9 mouse cellular contexts compared by ENCODE assay signal in the genomic region with DNA sequence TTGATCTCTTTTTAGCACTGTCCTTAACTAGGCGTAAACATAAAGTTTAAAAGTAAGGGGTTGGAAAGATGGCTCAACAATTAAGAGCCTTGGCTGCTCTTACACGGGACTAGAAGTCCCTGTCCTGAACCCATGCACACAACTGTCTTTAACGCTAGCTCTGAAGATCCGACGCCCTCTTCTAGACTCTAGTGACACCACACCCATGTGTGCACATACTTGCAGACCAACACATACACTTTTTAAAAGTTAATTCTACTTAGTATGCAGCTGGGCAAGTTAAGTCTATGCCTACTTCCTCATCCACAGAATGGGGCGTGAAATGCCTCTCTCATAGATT. TPM values are rescaled to one million over a fixed set of nuclear protein-coding genes. Genes with fewer than 3 reads are reported as not detected.
A peak's percentile ranks its signal among the peaks of the same experiment; 100 is the strongest.
DNase-seq lines count a peak whose midpoint lies in the region; ATAC-seq lines count a peak whose summit lies in the region.
"Had no signal": no experiment of that assay in that cellular context is flagged by ENCODE, and none has a peak within 500 bp of the region (broad histone marks: within the 10 kb centered on the region; RNA-seq: fewer than 3 reads in every experiment).

No protein-coding gene starts in this region.

- no peak for DNase-seq in forebrain, embryonic 10.5 days (ENCODE audit: extremely low spot score, low spot score)
- no peak for DNase-seq in liver, embryonic 11.5 days (ENCODE audit: low spot score)
- no peak for DNase-seq in cerebellum, adult 11 months
- DNase-seq in cerebellum, postnatal 14 days = no peak

- no peaks in the 10 kb centered on the region; the same call in 1 of the 2 replicates for H3K27me3 ChIP-seq in forebrain, embryonic 10.5 days (ENCODE audit: poor library complexity, severe bottlenecking)
- no peaks in the 10 kb centered on the region; the same call in 1 of the 2 replicates for H3K27me3 ChIP-seq in forebrain, embryonic 16.5 days (replicated peaks; ENCODE audit: control insufficient read depth, insufficient read depth, low read length)
- peaks cover 84% of the 10 kb centered on the region for H3K27me3 ChIP-seq in liver, embryonic 12.5 days (replicated peaks)
- H3K27me3 ChIP-seq in liver, embryonic 11.5 days (replicated peaks; ENCODE audit: control insufficient read depth, insufficient read depth, low read length) = peaks cover 25% of the 10 kb centered on the region
- H3K27me3 ChIP-seq in hindbrain, embryonic 16.5 days (replicated peaks; ENCODE audit: control insufficient read depth, insufficient read depth, low read length) = no peaks in the 10 kb centered on the region
- H3K27me3 ChIP-seq in neural tube, embryonic 13.5 days = no peaks in the 10 kb centered on the region
- H3K27me3 ChIP-seq: Patski had no signal

- H3K36me3 ChIP-seq in forebrain, embryonic 10.5 days (replicated peaks) = peaks cover 2% of the 10 kb centered on the region
- H3K36me3 ChIP-seq in forebrain, embryonic 16.5 days (ENCODE audit: control insufficient read depth, insufficient read depth) = no peaks in the 10 kb centered on the region; the same call in 1 of the 2 replicates
- H3K36me3 ChIP-seq in liver, embryonic 12.5 days = no peaks in the 10 kb centered on the region
- no peaks in the 10 kb centered on the region for H3K36me3 ChIP-seq in liver, embryonic 11.5 days (ENCODE audit: control insufficient read depth, insufficient read depth, low read length)
- H3K36me3 ChIP-seq in hindbrain, embryonic 16.5 days (ENCODE audit: control insufficient read depth, insufficient read depth, low read length) = no peaks in the 10 kb centered on the region
- peaks cover 2% of the 10 kb centered on the region for H3K36me3 ChIP-seq in neural tube, embryonic 13.5 days

- no peak overlapping the region for H3K4me2 ChIP-seq in forebrain, embryonic 16.5 days (ENCODE audit: low read length)
- H3K4me2 ChIP-seq in liver, embryonic 12.5 days = peak overlapping the region; percentile 89
- no peak overlapping the region for H3K4me2 ChIP-seq in liver, embryonic 11.5 days
- peak overlapping the region; percentile 69 for H3K4me2 ChIP-seq in hindbrain, embryonic 16.5 days (ENCODE audit: low read length)
- H3K4me2 ChIP-seq in neural tube, embryonic 13.5 days = peak overlapping the region; percentile 79; the same call in 1 of the 2 replicates

- H3K9ac ChIP-seq in forebrain, embryonic 16.5 days (replicated peaks; ENCODE audit: low read depth, low read length) = no peak overlapping the region
- H3K9ac ChIP-seq in liver, embryonic 12.5 days = 0 out of 2 replicates have a peak overlapping the region, but pooled peaks have one; percentile 71
- no peak overlapping the region for H3K9ac ChIP-seq in liver, embryonic 11.5 days (ENCODE audit: low read depth, low read length)
- no peak overlapping the region for H3K9ac ChIP-seq in hindbrain, embryonic 16.5 days (ENCODE audit: low read depth, low read length)
- H3K9ac ChIP-seq in neural tube, embryonic 13.5 days = peak overlapping the region; percentile 93; the same call in 1 of the 2 replicates

- ATAC-seq in forebrain, embryonic 16.5 days = no peak
- ATAC-seq in liver, embryonic 12.5 days = no peak
- no peak for ATAC-seq in liver, embryonic 11.5 days (replicated peaks; ENCODE audit: low FRiP score)
- peak; percentile 4; the same call in 1 of the 2 replicates for ATAC-seq in hindbrain, embryonic 16.5 days
- ATAC-seq in neural tube, embryonic 13.5 days (ENCODE audit: low read depth) = no peak

- no peak overlapping the region for H3K27ac ChIP-seq in forebrain, embryonic 10.5 days
- H3K27ac ChIP-seq in forebrain, embryonic 16.5 days (ENCODE audit: low read length) = no peak overlapping the region
- H3K27ac ChIP-seq in liver, embryonic 12.5 days = no peak overlapping the region
- H3K27ac ChIP-seq in liver, embryonic 11.5 days (ENCODE audit: low read depth, low read length) = no peak overlapping the region
- no peak overlapping the region for H3K27ac ChIP-seq in hindbrain, embryonic 16.5 days (ENCODE audit: low read depth, low read length)
- peak overlapping the region; percentile 67; the same call in 1 of the 2 replicates for H3K27ac ChIP-seq in neural tube, embryonic 13.5 days (replicated peaks)

- H3K9me3 ChIP-seq in forebrain, embryonic 10.5 days = no peaks in the 10 kb centered on the region
- H3K9me3 ChIP-seq in forebrain, embryonic 16.5 days (ENCODE audit: control insufficient read depth, low read length) = no peaks in the 10 kb centered on the region
- no peaks in the 10 kb centered on the region for H3K9me3 ChIP-seq in liver, embryonic 12.5 days (replicated peaks)
- no peaks in the 10 kb centered on the region for H3K9me3 ChIP-seq in liver, embryonic 11.5 days (ENCODE audit: control insufficient read depth, low read length)
- H3K9me3 ChIP-seq in hindbrain, embryonic 16.5 days (ENCODE audit: control insufficient read depth, low read length) = no peaks in the 10 kb centered on the region
- no peaks in the 10 kb centered on the region for H3K9me3 ChIP-seq in neural tube, embryonic 13.5 days

- H3K4me1 ChIP-seq in forebrain, embryonic 10.5 days = peaks cover 22% of the 10 kb centered on the region
- H3K4me1 ChIP-seq in forebrain, embryonic 16.5 days (replicated peaks; ENCODE audit: control insufficient read depth, insufficient read depth, low read length) = peaks cover 10% of the 10 kb centered on the region
- peaks cover 31% of the 10 kb centered on the region for H3K4me1 ChIP-seq in liver, embryonic 12.5 days
- peaks cover 4% of the 10 kb centered on the region; the same call in 1 of the 2 replicates for H3K4me1 ChIP-seq in liver, embryonic 11.5 days (replicated peaks; ENCODE audit: control insufficient read depth, insufficient read depth, low read length)
- H3K4me1 ChIP-seq in hindbrain, embryonic 16.5 days (ENCODE audit: control insufficient read depth, insufficient read depth, low read depth, low read length) = peaks cover 8% of the 10 kb centered on the region; the same call in 1 of the 2 replicates
- H3K4me1 ChIP-seq in neural tube, embryonic 13.5 days (replicated peaks) = peaks cover 16% of the 10 kb centered on the region

- H3K4me3 ChIP-seq in forebrain, embryonic 10.5 days = 0 out of 2 replicates have a peak overlapping the region, but pooled peaks have one; percentile 71
- no peak overlapping the region for H3K4me3 ChIP-seq in forebrain, embryonic 16.5 days (replicated peaks; ENCODE audit: low read length)
- peak overlapping the region; percentile 64; the same call in 1 of the 2 replicates for H3K4me3 ChIP-seq in liver, embryonic 12.5 days
- no peak overlapping the region for H3K4me3 ChIP-seq in liver, embryonic 11.5 days (ENCODE audit: low read depth, low read length)
- H3K4me3 ChIP-seq in hindbrain, embryonic 16.5 days (ENCODE audit: low read length) = no peak overlapping the region
- no peak overlapping the region for H3K4me3 ChIP-seq in neural tube, embryonic 13.5 days

- 84% methylated on average over 6 of the region's 6 CpGs for WGBS in forebrain, embryonic 10.5 days
- WGBS in forebrain, embryonic 16.5 days = 85% methylated on average over 6 of the region's 6 CpGs
- WGBS in liver, embryonic 12.5 days (ENCODE audit: insufficient replicate concordance) = 68% methylated on average over 6 of the region's 6 CpGs
- WGBS in liver, embryonic 11.5 days = 73% methylated on average over 6 of the region's 6 CpGs
- WGBS in hindbrain, embryonic 16.5 days = 86% methylated on average over 6 of the region's 6 CpGs
- 89% methylated on average over 6 of the region's 6 CpGs for WGBS in neural tube, embryonic 13.5 days

RNA-seq across cellular contexts. Expression of a gene that starts 0.6 kb away (rescaled TPM):
- polyA plus RNA-seq in forebrain, embryonic 10.5 days (2016; fragmentation: Nextera tagmentation; extraction: Ambion mirVana) = 11.4 and 12.9 TPM in 2 replicates
- polyA plus RNA-seq in forebrain, embryonic 16.5 days (2015; fragmentation: Nextera tagmentation; extraction: Ambion mirVana) = 10.5 and 12.6 TPM in 2 replicates
- polyA plus RNA-seq in liver, embryonic 12.5 days (2016; fragmentation: Nextera tagmentation; extraction: Ambion mirVana) = 1.0 and 1.2 TPM in 2 replicates
- 3.5 and 3.7 TPM in 2 replicates for polyA plus RNA-seq in liver, embryonic 11.5 days (2014; fragmentation: Nextera tagmentation; extraction: Ambion mirVana)
- polyA plus RNA-seq in hindbrain, embryonic 16.5 days (2015; fragmentation: Nextera tagmentation; extraction: Ambion mirVana) = 9.2 and 11.4 TPM in 2 replicates
- polyA plus RNA-seq in neural tube, embryonic 13.5 days (2015; fragmentation: Nextera tagmentation; extraction: Ambion mirVana) = 12.9 and 13.2 TPM in 2 replicates

RNA-seq across cellular contexts. Expression of a gene that starts 9.9 kb away (rescaled TPM):
- 7.0 and 9.2 TPM in 2 replicates for polyA plus RNA-seq in forebrain, embryonic 10.5 days (2016; fragmentation: Nextera tagmentation; extraction: Ambion mirVana)
- 15.8 and 20.5 TPM in 2 replicates for polyA plus RNA-seq in forebrain, embryonic 16.5 days (2015; fragmentation: Nextera tagmentation; extraction: Ambion mirVana)
- 8.4 and 9.3 TPM in 2 replicates for polyA plus RNA-seq in liver, embryonic 12.5 days (2016; fragmentation: Nextera tagmentation; extraction: Ambion mirVana)
- polyA plus RNA-seq in liver, embryonic 11.5 days (2014; fragmentation: Nextera tagmentation; extraction: Ambion mirVana) = 5.7 and 7.0 TPM in 2 replicates
- 17.0 and 17.9 TPM in 2 replicates for polyA plus RNA-seq in hindbrain, embryonic 16.5 days (2015; fragmentation: Nextera tagmentation; extraction: Ambion mirVana)
- 15.3 and 19.9 TPM in 2 replicates for polyA plus RNA-seq in neural tube, embryonic 13.5 days (2015; fragmentation: Nextera tagmentation; extraction: Ambion mirVana)

Comparison
In these comparisons a context has a peak if more than half of its experiments do, and no peak if none do; other contexts are left out.
1. H3K4me3 ChIP-seq: peak in forebrain, embryonic 10.5 days (single experiment) and liver, embryonic 12.5 days (single experiment); none in forebrain, embryonic 16.5 days (single experiment), liver, embryonic 11.5 days (single experiment), hindbrain, embryonic 16.5 days (single experiment) and neural tube, embryonic 13.5 days (single experiment).
2. H3K4me2 ChIP-seq: peak in liver, embryonic 12.5 days (single experiment), hindbrain, embryonic 16.5 days (single experiment) and neural tube, embryonic 13.5 days (single experiment); none in forebrain, embryonic 16.5 days (single experiment) and liver, embryonic 11.5 days (single experiment).
3. H3K9ac ChIP-seq: peak in liver, embryonic 12.5 days (single experiment) and neural tube, embryonic 13.5 days (single experiment); none in forebrain, embryonic 16.5 days (single experiment), liver, embryonic 11.5 days (single experiment) and hindbrain, embryonic 16.5 days (single experiment).